Mouse (Mus musculus) stomach, embryonic 16.5 days (tissue): ENCODE results near the gene Clrn2. TPM values are rescaled to one million over a fixed set of nuclear protein-coding genes. Genes with fewer than 3 reads are reported as not detected.
"Not testable (repeated sequence)": the region's sequence is repeated elsewhere in the genome, so short reads cannot be mapped to it uniquely, and the experiment has no call there.

Experiments used
- ATAC-seq: fragments of 200-750 bp; cut with Nextera tagmentation; 2 replicates; pipeline ENCODE4 v1.8.0; 2017; ENCODE audit warnings: moderate number of reproducible peaks, moderate TSS enrichment; ENCODE audit not compliant: insufficient read depth, low FRiP score
- H3K27ac ChIP-seq: fragments of 300-500 bp; sonication (generic); 2 replicates; pipeline ENCODE4 v1.5.1; 2014; ENCODE audit warnings: low read length
- H3K27me3 ChIP-seq: fragments of 300-500 bp; sonication (generic); 2 replicates; pipeline ENCODE4 v1.6.1; 2014; ENCODE audit warnings: low read length, control low read depth, mixed read lengths; ENCODE audit not compliant: control insufficient read depth, insufficient read depth
- H3K36me3 ChIP-seq: fragments of 300-500 bp; sonication (generic); 2 replicates; pipeline ENCODE4 v1.6.1; 2014; ENCODE audit warnings: low read length; ENCODE audit not compliant: control insufficient read depth, insufficient read depth
- H3K4me1 ChIP-seq: fragments of 300-500 bp; sonication (generic); 2 replicates; pipeline ENCODE4 v1.6.1; 2014; ENCODE audit warnings: low read length, control low read depth, mixed read lengths; ENCODE audit not compliant: control insufficient read depth, insufficient read depth
- H3K4me2 ChIP-seq: fragments of 300-500 bp; sonication (generic); 2 replicates; pipeline ENCODE4 v1.6.1; 2014; ENCODE audit warnings: low read depth, low read length, mixed read lengths
- H3K4me3 ChIP-seq: fragments of 300-500 bp; sonication (generic); replicated peaks from 2 replicates; pipeline ENCODE4 v1.5.1; 2014; ENCODE audit warnings: mild to moderate bottlenecking, low read length
- H3K9ac ChIP-seq: fragments of 300-500 bp; sonication (generic); 2 replicates; pipeline ENCODE4 v1.6.1; 2014; ENCODE audit warnings: low read length
- H3K9me3 ChIP-seq: fragments of 300-500 bp; sonication (generic); replicated peaks from 2 replicates; pipeline ENCODE4 v1.6.1; 2016; ENCODE audit warnings: low read length, control low read depth; ENCODE audit not compliant: control insufficient read depth
- WGBS: fragments of 180-500 bp; shearing (Covaris S2); extraction: QIAGEN DNeasy Blood & Tissue Kit; methylation state at CpG from one replicate; pipeline ENCODE4 v1.1.7; 2014; 5-methylcytosine and 5-hydroxymethylcytosine counted together
- polyA plus RNA-seq: library from polyadenylated mRNA; unstranded; fragments of >200 nt; fragmentation: Nextera tagmentation; extraction: Ambion mirVana; gene quantifications from 2 replicates; pipeline ENCODE4 v1.2.1, GENCODE M21; 2015

The Clrn2 gene
- polyA plus RNA-seq = not detected in 2 replicates

DNA sequence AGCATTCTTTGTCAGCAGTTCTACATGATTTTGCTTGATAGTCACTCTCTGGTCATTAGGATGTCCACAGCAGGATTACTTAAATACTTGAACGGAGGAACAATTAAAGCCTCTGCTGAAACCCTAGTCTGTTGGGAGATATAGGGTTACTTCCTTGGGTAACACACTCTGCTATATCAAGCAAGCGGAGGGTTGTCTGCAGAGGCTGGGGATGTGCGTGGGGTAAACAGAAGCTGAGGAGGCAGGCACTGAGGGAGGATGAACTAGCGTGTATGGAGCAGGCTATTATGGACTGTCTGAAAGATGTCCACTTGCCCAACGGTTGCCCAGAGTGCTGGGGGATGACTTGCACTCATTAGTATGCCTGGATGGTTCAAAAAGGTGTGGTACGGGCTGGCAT is at the start of gene Clrn2:
Gene Clrn2, plus strand, starts transcription at position 301 of the 400 bp plus-strand sequence.
- H3K4me3 ChIP-seq = no peak within 1 kb of the TSS
- no peak within 1 kb of the TSS for H3K9ac ChIP-seq
- H3K4me2 ChIP-seq = no peak within 1 kb of the TSS
- ATAC-seq = no peak
- no peaks in the 10 kb centered on the region for H3K36me3 ChIP-seq
- H3K27me3 ChIP-seq = no peaks in the 10 kb centered on the region
- no peak within 1 kb of the TSS for H3K27ac ChIP-seq
- no peaks in the 10 kb centered on the region for H3K9me3 ChIP-seq
- 63% methylated on average over 6 of the region's 6 CpGs for WGBS
- H3K4me1 ChIP-seq = peaks cover 11% of the 10 kb centered on the region

DNA sequence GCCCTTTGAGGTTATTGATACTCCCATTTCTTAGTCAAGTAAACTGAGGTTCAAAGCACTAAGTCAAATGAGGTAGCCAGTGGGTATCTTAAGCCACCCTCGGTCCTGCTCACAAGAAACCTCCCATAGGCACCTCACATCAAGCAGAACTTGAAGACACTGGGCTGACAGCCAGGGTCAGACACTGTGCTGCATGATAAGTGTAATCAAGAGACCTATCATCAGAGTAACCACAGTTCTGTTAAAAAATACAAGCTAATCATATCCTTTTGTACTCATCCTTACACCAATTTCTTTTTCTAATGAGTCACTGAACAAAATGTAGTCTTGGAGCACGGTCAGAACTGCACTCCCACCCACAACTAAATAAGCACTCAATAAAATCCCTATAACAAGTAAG is 47.4 kb upstream of the Clrn2 start:
- Histone ChIP-seq H3K9ac (no peak overlapping the region), H3K27me3 (no peaks in the 10 kb centered on the region), H3K4me3 (no peak overlapping the region), H3K36me3 (no peaks in the 10 kb centered on the region), H3K9me3 (no peaks in the 10 kb centered on the region), H3K27ac (no peak overlapping the region), H3K4me2 (no peak overlapping the region), H3K4me1 (no peaks in the 10 kb centered on the region)
- ATAC-seq = no peak
- WGBS = 70% methylated on average over 2 of the region's 2 CpGs

DNA sequence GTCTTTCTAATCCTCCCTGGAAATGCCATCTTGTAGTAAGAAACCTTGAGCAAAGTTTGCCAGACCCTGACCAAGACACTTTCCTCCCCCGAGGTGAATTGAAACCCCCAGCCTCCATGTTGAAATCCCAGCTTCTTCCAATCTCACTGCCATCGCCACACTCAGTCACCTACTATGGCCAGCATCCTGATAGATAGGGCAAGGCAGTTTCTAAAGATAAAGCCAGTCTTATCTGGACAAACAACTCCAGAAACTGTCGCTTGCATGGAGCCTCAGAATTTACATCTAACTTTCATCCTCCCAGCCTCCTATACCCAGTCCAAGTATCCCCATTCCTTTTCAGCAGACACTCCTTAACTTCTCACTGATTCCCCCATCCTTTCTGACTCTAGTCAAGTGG is 37.1 kb upstream of the Clrn2 start:
- Histone ChIP-seq H3K27ac (no peak overlapping the region), H3K36me3 (no peaks in the 10 kb centered on the region), H3K4me2 (no peak overlapping the region), H3K9me3 (no peaks in the 10 kb centered on the region), H3K4me3 (no peak overlapping the region), H3K9ac (no peak overlapping the region), H3K27me3 (no peaks in the 10 kb centered on the region), H3K4me1 (no peaks in the 10 kb centered on the region)
- WGBS = 83% methylated on average over 3 of the region's 3 CpGs
- ATAC-seq = no peak

DNA sequence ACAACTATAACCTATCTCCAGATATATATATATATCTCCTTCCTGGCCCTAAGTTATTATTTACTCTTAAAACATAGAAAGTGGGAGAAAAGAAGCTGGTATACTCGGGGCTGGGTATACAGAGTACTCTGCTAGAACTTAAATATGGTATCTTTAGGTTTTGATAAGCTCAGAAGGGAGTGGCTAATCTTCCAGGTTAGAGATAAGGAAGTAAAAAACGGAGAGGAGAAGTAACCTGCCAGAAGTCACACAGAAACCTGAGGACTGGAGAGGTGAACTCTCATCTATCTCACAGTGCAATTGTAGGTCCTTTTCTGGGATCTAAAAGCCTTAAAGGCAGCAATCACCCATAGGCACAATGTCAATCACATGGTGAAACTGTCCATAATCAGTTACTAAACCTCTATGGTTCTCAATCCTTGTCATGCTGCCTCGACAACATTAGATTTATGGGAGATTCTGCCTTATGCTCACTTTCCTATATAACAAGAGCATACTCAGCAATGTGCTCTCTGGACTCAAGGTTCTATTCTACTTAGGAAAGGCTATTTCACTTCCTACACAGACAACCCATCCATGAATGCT is 35.6 kb upstream of the Clrn2 start:
- no peaks in the 10 kb centered on the region for H3K36me3 ChIP-seq
- no peak for ATAC-seq
- H3K27me3 ChIP-seq = no peaks in the 10 kb centered on the region
- H3K9ac ChIP-seq = no peak overlapping the region
- no peak overlapping the region for H3K27ac ChIP-seq
- no peak overlapping the region for H3K4me2 ChIP-seq
- no peaks in the 10 kb centered on the region for H3K9me3 ChIP-seq
- no peak overlapping the region for H3K4me3 ChIP-seq
- no peaks in the 10 kb centered on the region for H3K4me1 ChIP-seq
- WGBS = 63% methylated on average over 3 of the region's 3 CpGs

DNA sequence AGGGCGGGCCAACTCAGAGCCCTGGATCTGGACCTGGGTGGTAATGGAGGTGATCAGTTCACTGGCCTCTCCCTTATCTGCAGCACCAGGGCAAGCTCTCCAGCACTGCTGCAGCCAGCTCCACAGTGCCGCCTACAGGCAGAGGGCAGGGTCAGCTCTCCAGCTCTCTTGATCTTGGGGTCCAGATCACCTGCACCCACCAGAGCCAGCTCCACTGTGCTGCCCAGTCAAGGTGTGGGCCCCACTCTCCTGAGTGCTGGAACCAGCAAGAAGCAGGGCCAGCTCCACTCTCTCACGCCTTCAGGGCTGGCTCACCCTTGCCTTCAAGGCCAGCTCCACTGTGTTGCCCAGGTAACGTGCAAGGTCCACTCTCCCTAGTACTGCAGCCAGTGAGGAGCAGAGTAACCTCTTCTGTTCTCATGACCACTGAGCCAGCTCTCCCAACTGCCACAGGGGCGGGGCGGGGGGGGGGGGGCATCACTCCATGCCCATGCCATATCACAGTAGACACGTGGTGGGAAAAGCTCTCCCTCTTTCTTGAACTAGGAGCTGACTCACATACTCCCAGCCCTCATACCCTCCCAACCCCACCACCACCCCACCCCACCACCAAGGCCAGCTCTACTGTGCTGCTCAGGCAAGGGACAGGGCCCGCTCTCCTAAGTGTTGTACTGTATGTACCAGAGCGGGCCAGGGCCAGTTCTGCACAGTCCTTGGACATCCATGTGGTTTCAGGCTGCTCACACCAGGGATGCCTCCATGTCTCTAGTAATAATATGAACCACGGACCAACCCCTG is 33.5 kb upstream of the Clrn2 start:
- H3K27ac ChIP-seq = no peak overlapping the region
- H3K4me1 ChIP-seq = no peaks in the 10 kb centered on the region
- no peak overlapping the region for H3K9ac ChIP-seq
- H3K36me3 ChIP-seq = no peaks in the 10 kb centered on the region
- no peaks in the 10 kb centered on the region for H3K9me3 ChIP-seq
- WGBS = 73% methylated on average over 10 of the region's 10 CpGs
- H3K4me3 ChIP-seq = no peak overlapping the region
- no peak overlapping the region for H3K4me2 ChIP-seq
- peak; percentile 63 for ATAC-seq
- H3K27me3 ChIP-seq = no peaks in the 10 kb centered on the region

DNA sequence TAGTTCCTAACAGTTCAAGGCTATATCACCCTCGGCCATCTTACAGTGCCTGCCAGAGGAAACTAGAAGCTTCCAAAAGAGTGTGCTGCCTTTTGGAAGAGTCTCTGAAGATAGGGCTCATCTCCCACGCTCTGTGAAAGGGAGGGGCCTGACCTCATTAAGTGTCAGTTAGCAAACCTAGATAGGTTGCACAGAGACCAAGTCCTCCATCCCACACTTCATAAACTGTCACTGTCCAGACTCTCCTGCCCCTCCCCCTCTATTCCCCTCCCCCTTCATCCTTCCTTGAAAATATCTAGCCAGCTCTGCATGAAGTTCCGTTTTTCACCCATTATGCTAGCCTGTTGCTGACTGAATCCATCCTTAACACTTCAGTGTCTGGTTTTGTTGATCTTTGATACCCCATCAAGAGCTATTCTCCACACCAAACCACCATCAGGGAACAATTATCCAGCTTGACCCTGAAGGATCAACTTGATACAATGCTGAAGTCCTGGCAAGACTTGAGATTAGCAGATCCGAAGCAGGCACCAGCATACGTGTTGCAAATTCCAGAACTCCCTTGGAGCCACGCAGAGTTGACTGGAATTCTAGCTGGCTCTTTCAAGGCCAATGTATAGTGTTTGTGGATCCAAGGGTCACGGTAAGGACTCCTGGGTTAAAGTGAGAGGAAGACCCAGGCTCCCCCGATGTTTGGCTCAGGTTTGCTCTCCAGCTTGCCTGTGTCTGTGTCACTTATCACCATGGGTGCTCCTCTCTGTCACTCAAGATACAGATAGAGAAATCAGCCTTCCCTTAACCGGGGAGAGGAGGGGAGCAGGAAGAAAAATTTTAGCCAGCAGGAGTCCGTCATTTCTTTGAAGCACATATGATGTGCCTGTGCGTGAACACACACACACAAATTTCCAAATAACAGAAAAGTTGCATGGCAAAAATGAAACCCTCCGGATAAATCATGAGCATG is 31.4 kb upstream of the Clrn2 start:
- H3K9me3 ChIP-seq = no peaks in the 10 kb centered on the region
- no peaks in the 10 kb centered on the region for H3K36me3 ChIP-seq
- no peak overlapping the region for H3K27ac ChIP-seq
- H3K4me3 ChIP-seq = no peak overlapping the region
- no peak overlapping the region for H3K9ac ChIP-seq
- no peaks in the 10 kb centered on the region for H3K27me3 ChIP-seq
- no peak overlapping the region for H3K4me2 ChIP-seq
- ATAC-seq = no peak
- H3K4me1 ChIP-seq = no peaks in the 10 kb centered on the region
- 69% methylated on average over 12 of the region's 12 CpGs for WGBS

DNA sequence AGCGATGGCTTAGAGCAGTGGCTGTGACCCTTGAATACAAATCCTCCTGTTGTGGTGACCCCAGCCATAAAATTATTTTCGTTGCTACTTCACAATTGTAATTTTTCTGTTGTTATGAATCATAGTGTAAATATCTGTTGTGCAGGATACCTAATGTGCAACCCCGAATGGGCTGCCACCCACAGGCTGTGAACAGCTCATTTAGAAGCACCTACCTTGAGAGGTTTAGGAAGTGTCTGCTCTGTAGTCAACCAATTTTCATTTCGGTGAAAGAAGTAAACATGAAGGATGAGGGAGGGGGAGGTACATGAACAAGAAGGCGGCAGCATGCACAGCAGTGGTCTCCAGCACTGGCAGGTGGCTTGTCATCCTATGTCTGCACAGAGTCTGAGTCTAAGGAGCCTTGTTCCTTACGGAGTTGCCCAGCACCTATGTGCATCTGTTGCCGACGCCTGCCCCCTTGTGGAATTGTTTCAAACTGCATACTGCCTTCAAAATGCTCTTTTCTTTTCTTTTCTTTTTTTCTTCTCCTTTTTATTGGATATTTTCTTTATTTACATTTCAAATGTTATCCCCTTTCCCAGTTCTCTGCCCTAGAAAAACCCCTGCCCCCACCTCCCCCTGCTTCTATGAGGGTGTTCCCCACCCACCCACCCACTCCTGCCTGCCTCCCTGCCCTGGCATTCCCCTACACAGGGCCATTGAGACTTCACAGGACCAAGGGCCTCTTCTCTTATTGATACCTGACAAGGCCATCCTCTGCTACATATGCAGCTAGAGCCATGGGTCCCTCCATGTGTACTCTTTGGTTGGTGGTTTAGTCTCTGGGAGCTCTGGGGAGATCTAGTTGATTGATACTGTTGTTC is 29.3 kb upstream of the Clrn2 start:
- H3K9ac ChIP-seq = no peak overlapping the region
- H3K36me3 ChIP-seq = no peaks in the 10 kb centered on the region
- no peak overlapping the region for H3K4me2 ChIP-seq
- ATAC-seq = peak; percentile 73; the same call in 1 of the 2 replicates
- H3K27ac ChIP-seq = no peak overlapping the region
- no peaks in the 10 kb centered on the region for H3K27me3 ChIP-seq
- H3K9me3 ChIP-seq = no peaks in the 10 kb centered on the region
- 34% methylated on average over 8 of the region's 8 CpGs for WGBS
- H3K4me1 ChIP-seq = no peaks in the 10 kb centered on the region
- H3K4me3 ChIP-seq = no peak overlapping the region

DNA sequence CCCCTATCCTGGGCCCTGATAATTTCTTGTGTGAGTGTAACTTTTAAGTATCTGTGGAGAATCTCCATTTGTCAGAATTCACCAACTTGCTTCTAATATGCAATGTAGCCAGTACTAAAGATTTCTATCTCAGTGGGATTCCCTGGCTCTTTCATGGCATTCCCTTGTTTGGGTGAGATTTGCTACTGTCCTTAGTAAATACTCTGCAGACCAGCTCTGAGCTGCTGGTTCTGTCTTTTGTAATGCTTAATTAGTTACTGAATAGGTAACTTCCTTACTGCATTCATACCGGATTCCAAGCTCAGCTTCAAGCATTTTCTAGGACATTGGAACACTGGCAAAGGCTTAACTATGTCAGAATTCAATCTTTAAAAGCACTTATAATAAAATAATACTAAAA is 27.8 kb upstream of the Clrn2 start:
- H3K4me2 ChIP-seq, ATAC-seq, H3K27me3 ChIP-seq, H3K9ac ChIP-seq, H3K27ac ChIP-seq, H3K4me1 ChIP-seq, H3K36me3 ChIP-seq, H3K4me3 ChIP-seq, H3K9me3 ChIP-seq: not testable (repeated sequence)
- WGBS = 64% methylated on average over 1 of the region's 1 CpGs
